Mouse (Mus musculus): ENCODE results near the gene Dact3. TPM values are rescaled to one million over a fixed set of nuclear protein-coding genes. Genes with fewer than 3 reads are reported as not detected.
A peak's percentile ranks its signal among the peaks of the same experiment; 100 is the strongest.

The Dact3 gene
- polyA plus RNA-seq, 2 experiments = 0.14 to 0.68 TPM

DNA sequence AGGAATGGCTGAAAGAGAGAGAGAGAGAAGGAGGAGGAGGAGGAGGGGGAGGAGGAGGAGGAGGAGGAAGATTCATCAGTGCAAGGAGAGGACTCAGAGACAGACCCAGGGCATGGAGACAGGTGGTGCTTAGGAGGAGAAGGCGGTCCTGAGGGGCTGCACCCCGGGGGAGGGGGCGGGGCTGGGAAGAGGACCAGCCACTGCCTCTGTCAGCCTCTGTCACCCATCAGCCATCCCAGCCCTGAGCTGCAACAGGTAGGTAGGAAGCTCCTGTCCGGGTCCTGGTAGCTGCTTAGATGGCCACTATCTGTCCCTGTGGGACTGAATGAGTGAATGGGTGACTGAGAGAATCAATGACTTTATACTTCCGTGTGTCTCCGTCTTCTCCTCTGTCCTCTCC, 18.5 kb downstream of the Dact3 start:
- H3K4me2 ChIP-seq (ENCODE audit: low read depth) = no peak overlapping the region

GRCm38 (mm10) chr7:16894279-16894678, 19.2 kb downstream of the Dact3 start:
- no peaks in the 10 kb centered on the region for H3K36me3 ChIP-seq (replicated peaks; ENCODE audit: control insufficient read depth, insufficient read depth, low read depth)
- H3K27ac ChIP-seq = no peak overlapping the region
- H3K4me2 ChIP-seq (ENCODE audit: low read depth) = no peak overlapping the region
- DNase-seq (ENCODE audit: low read depth in 3 of 3, low spot score in 3 of 3) = no peak
- no peak for TF ChIP-seq CTCF (IDR thresholded peaks at IDR 0.05; ENCODE audit: low read depth)
- H3K4me1 ChIP-seq (replicated peaks; ENCODE audit: control insufficient read depth in 2 of 2, insufficient read depth in 2 of 2, low read length in 1 of 2) = peaks cover 10 to 11% of the 10 kb centered on the region in 2 experiments
- ATAC-seq (ENCODE audit: insufficient read depth) = no peak
- no peak overlapping the region for H3K9ac ChIP-seq (replicated peaks)
- H3K4me3 ChIP-seq (ENCODE audit: insufficient read depth in 1 of 2, low read depth in 2 of 2, low read length in 2 of 2) = no peak overlapping the region
- H3K9me3 ChIP-seq (ENCODE audit: control insufficient read depth, low read length) = no peaks in the 10 kb centered on the region
- 5% methylated on average over 4 of the region's 4 CpGs for WGBS (ENCODE audit: insufficient replicate concordance)
- peaks cover 42% of the 10 kb centered on the region for H3K27me3 ChIP-seq (ENCODE audit: control insufficient read depth, insufficient read depth, low read length)

More for the DNA sequence above, 18.5 kb downstream of the Dact3 start:
- Histone ChIP-seq H3K27me3 (ENCODE audit: control insufficient read depth, insufficient read depth, low read length) (peaks cover 42% of the 10 kb centered on the region), H3K36me3 (replicated peaks; ENCODE audit: control insufficient read depth, insufficient read depth, low read depth) (no peaks in the 10 kb centered on the region), H3K27ac (no peak overlapping the region), H3K4me1 (replicated peaks; ENCODE audit: control insufficient read depth in 2 of 2, insufficient read depth in 2 of 2, low read length in 1 of 2) (peaks cover 10 to 11% of the 10 kb centered on the region in 2 experiments), H3K9ac (replicated peaks) (no peak overlapping the region), H3K4me3 (ENCODE audit: insufficient read depth in 1 of 2, low read depth in 2 of 2, low read length in 2 of 2) (no peak overlapping the region), H3K9me3 (ENCODE audit: control insufficient read depth, low read length) (no peaks in the 10 kb centered on the region)
- TF ChIP-seq EP300 (IDR thresholded peaks at IDR 0.05; ENCODE audit: low read depth) (no peak), CTCF (IDR thresholded peaks at IDR 0.05; ENCODE audit: low read depth) (no peak)
- ATAC-seq (ENCODE audit: insufficient read depth) = no peak
- 6% methylated on average over 6 of the region's 6 CpGs for WGBS (ENCODE audit: insufficient replicate concordance)
- DNase-seq (ENCODE audit: low read depth in 3 of 3, low spot score in 3 of 3) = no peak

DNA sequence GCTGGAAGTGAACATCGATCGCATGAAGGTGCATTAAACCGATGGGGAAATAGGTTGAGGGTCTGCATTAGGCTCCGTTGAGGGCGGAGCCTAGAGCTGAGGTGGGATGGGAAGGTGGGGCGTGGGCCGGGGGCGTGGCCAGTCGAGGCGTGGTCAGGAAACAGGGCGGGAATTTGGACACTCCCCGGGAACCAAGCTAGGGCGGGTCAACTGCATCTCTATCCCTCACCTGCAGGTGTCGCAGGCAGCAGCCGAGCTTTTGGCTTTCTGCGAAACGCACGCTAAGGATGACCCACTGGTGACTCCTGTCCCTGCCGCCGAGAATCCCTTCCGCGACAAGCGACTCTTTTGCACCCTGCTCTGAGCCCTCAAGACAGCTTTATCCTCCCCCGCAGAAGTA, 19.9 kb downstream of the Dact3 start:
- H3K27me3 ChIP-seq (ENCODE audit: control insufficient read depth, insufficient read depth, low read length) = peaks cover 42% of the 10 kb centered on the region
- peak overlapping the region; percentile 32 for H3K4me2 ChIP-seq (ENCODE audit: low read depth)
- no peak for TF ChIP-seq EP300 (IDR thresholded peaks at IDR 0.05; ENCODE audit: low read depth)
- peak; percentile 90 for TF ChIP-seq CTCF (IDR thresholded peaks at IDR 0.05; ENCODE audit: low read depth)
- H3K27ac ChIP-seq = no peak overlapping the region
- peaks cover 10 to 11% of the 10 kb centered on the region in 2 experiments for H3K4me1 ChIP-seq (replicated peaks; ENCODE audit: control insufficient read depth in 2 of 2, insufficient read depth in 2 of 2, low read length in 1 of 2)
- H3K4me3 ChIP-seq (ENCODE audit: insufficient read depth in 1 of 2, low read depth in 2 of 2, low read length in 2 of 2) = no peak overlapping the region
- WGBS (ENCODE audit: insufficient replicate concordance) = 2% methylated on average over 24 of the region's 24 CpGs
- peak; percentile 6; the same call in 1 of the 2 replicates for ATAC-seq (ENCODE audit: insufficient read depth)
- no peaks in the 10 kb centered on the region for H3K36me3 ChIP-seq (replicated peaks; ENCODE audit: control insufficient read depth, insufficient read depth, low read depth)
- DNase-seq (ENCODE audit: low read depth in 3 of 3, low spot score in 3 of 3) = peak in 1 of 3 experiments; percentile 32
- H3K9me3 ChIP-seq (ENCODE audit: control insufficient read depth, low read length) = no peaks in the 10 kb centered on the region
- no peak overlapping the region for H3K9ac ChIP-seq (replicated peaks)

DNA sequence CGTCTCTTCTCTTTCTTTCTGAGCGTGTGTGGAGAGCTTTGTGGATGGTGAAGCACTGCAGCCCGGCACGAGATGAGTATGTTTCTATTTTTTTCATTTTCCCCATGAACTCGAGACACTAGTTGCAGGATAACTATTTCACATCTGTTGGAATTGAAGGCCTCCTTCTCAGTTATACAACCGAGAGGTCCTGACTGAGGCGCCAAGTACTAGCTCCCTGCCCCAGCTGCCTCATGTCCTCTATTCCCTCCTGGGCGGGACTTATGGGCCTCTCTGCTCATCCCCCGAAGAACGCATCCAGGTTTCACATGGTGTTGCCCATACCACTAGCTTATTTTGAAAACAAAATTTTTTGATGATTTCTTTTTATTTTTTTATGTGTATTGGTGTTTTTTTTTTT, 20.4 kb downstream of the Dact3 start:
- ATAC-seq (ENCODE audit: insufficient read depth) (no peak), DNase-seq (ENCODE audit: low read depth in 3 of 3, low spot score in 3 of 3) (no peak)
- Histone ChIP-seq H3K27me3 (ENCODE audit: control insufficient read depth, insufficient read depth, low read length) (peaks cover 39% of the 10 kb centered on the region), H3K4me3 (ENCODE audit: insufficient read depth in 1 of 2, low read depth in 2 of 2, low read length in 2 of 2) (no peak overlapping the region), H3K9me3 (ENCODE audit: control insufficient read depth, low read length) (no peaks in the 10 kb centered on the region), H3K4me2 (ENCODE audit: low read depth) (peak overlapping the region; percentile 32; the same call in 1 of the 2 replicates), H3K27ac (no peak overlapping the region), H3K9ac (replicated peaks) (no peak overlapping the region), H3K36me3 (replicated peaks; ENCODE audit: control insufficient read depth, insufficient read depth, low read depth) (no peaks in the 10 kb centered on the region), H3K4me1 (replicated peaks; ENCODE audit: control insufficient read depth in 2 of 2, insufficient read depth in 2 of 2, low read length in 1 of 2) (peaks cover 11% of the 10 kb centered on the region in 2 experiments)
- TF ChIP-seq EP300 (IDR thresholded peaks at IDR 0.05; ENCODE audit: low read depth) = no peak
- TF ChIP-seq CTCF (IDR thresholded peaks at IDR 0.05; ENCODE audit: low read depth) = no peak
- 34% methylated on average over 10 of the region's 10 CpGs for WGBS (ENCODE audit: insufficient replicate concordance)

- no peak for TF ChIP-seq CTCF (IDR thresholded peaks at IDR 0.05; ENCODE audit: low read depth)
- TF ChIP-seq EP300 (IDR thresholded peaks at IDR 0.05; ENCODE audit: low read depth) = no peak
- 43% methylated on average over 5 of the region's 5 CpGs for WGBS (ENCODE audit: insufficient replicate concordance)
- H3K36me3 ChIP-seq (replicated peaks; ENCODE audit: control insufficient read depth, insufficient read depth, low read depth) = no peaks in the 10 kb centered on the region
- H3K4me3 ChIP-seq (ENCODE audit: insufficient read depth in 1 of 2, low read depth in 2 of 2, low read length in 2 of 2) = no peak overlapping the region
- no peak overlapping the region for H3K4me2 ChIP-seq (ENCODE audit: low read depth)
- no peaks in the 10 kb centered on the region for H3K27me3 ChIP-seq (ENCODE audit: control insufficient read depth, insufficient read depth, low read length)
- no peak overlapping the region for H3K27ac ChIP-seq
- H3K4me1 ChIP-seq (replicated peaks; ENCODE audit: control insufficient read depth in 2 of 2, insufficient read depth in 2 of 2, low read length in 1 of 2) = peaks cover 0 to 14% of the 10 kb centered on the region in 2 experiments; a peak in 3 of 4 replicates
- no peaks in the 10 kb centered on the region for H3K9me3 ChIP-seq (ENCODE audit: control insufficient read depth, low read length)
- H3K9ac ChIP-seq (replicated peaks) = no peak overlapping the region
- DNase-seq (ENCODE audit: low read depth in 3 of 3, low spot score in 3 of 3) = no peak
- no peak for ATAC-seq (ENCODE audit: insufficient read depth)
Observed at GRCm38 (mm10) chr7:16900526-16900925, 25.4 kb downstream of the Dact3 start.

Data from liver, embryonic 14.5 days (tissue).